Mouse (Mus musculus) neural tube, embryonic 11.5 days (tissue): ENCODE results near the gene Prdm8. TPM values are rescaled to one million over a fixed set of nuclear protein-coding genes. Genes with fewer than 3 reads are reported as not detected.
A peak's percentile ranks its signal among the peaks of the same experiment; 100 is the strongest.

Source experiments
- ATAC-seq: fragments of 200-750 bp; cut with Nextera tagmentation; 2 replicates; pipeline ENCODE4 v1.8.0; 2017; ENCODE audit warnings: moderate number of reproducible peaks, mild to moderate bottlenecking, moderate TSS enrichment, moderate library complexity; ENCODE audit not compliant: insufficient read depth, low FRiP score, low TSS enrichment
- DNase-seq: peaks from one replicate; pipeline ENCODE4 v3.0.0-alpha.2; 2015; ENCODE audit warnings: low spot score
- H3K27ac ChIP-seq: fragments of 300-500 bp; sonication (generic); 2 replicates; pipeline ENCODE4 v1.5.1; 2014; ENCODE audit warnings: low read depth, mild to moderate bottlenecking, low read length
- H3K27me3 ChIP-seq: fragments of 300-500 bp; sonication (generic); 2 replicates; pipeline ENCODE4 v1.6.1; 2014; ENCODE audit warnings: mild to moderate bottlenecking, low read length, mixed read lengths; ENCODE audit not compliant: control insufficient read depth, insufficient read depth
- H3K36me3 ChIP-seq: fragments of 300-500 bp; sonication (generic); 2 replicates; pipeline ENCODE4 v1.6.1; 2014; ENCODE audit warnings: mild to moderate bottlenecking, low read length, moderate library complexity, mixed read lengths; ENCODE audit not compliant: control insufficient read depth, insufficient read depth
- H3K4me1 ChIP-seq: fragments of 300-500 bp; sonication (generic); 2 replicates; pipeline ENCODE4 v1.6.1; 2014; ENCODE audit warnings: low read length, mixed read lengths; ENCODE audit not compliant: control insufficient read depth, insufficient read depth
- H3K4me2 ChIP-seq: fragments of 300-500 bp; sonication (generic); 2 replicates; pipeline ENCODE4 v1.6.1; 2014; ENCODE audit warnings: low read depth, mild to moderate bottlenecking, moderate library complexity
- H3K4me3 ChIP-seq: fragments of 300-500 bp; sonication (generic); 2 replicates; pipeline ENCODE4 v1.5.1; 2014; ENCODE audit warnings: low read depth, low read length
- H3K9ac ChIP-seq: fragments of 300-500 bp; sonication (generic); 2 replicates; pipeline ENCODE4 v1.6.1; 2014; ENCODE audit warnings: mild to moderate bottlenecking, low read length
- H3K9me3 ChIP-seq: fragments of 300-500 bp; sonication (generic); 2 replicates; pipeline ENCODE4 v1.6.1; 2016; ENCODE audit warnings: low read length; ENCODE audit not compliant: control insufficient read depth
- WGBS: fragments of 180-500 bp; shearing (Covaris S2); extraction: QIAGEN DNeasy Blood & Tissue Kit; methylation state at CpG from one replicate; pipeline ENCODE4 v1.1.7; 2014; 5-methylcytosine and 5-hydroxymethylcytosine counted together
- polyA plus RNA-seq: library from polyadenylated mRNA; unstranded; fragments of >200 nt; fragmentation: Nextera tagmentation; extraction: Ambion mirVana; gene quantifications from 2 replicates; pipeline ENCODE4 v1.2.1, GENCODE M21; 2014

Gene Prdm8
- polyA plus RNA-seq, 1 experiment from 2014 or later, result 5.9 TPM

DNA sequence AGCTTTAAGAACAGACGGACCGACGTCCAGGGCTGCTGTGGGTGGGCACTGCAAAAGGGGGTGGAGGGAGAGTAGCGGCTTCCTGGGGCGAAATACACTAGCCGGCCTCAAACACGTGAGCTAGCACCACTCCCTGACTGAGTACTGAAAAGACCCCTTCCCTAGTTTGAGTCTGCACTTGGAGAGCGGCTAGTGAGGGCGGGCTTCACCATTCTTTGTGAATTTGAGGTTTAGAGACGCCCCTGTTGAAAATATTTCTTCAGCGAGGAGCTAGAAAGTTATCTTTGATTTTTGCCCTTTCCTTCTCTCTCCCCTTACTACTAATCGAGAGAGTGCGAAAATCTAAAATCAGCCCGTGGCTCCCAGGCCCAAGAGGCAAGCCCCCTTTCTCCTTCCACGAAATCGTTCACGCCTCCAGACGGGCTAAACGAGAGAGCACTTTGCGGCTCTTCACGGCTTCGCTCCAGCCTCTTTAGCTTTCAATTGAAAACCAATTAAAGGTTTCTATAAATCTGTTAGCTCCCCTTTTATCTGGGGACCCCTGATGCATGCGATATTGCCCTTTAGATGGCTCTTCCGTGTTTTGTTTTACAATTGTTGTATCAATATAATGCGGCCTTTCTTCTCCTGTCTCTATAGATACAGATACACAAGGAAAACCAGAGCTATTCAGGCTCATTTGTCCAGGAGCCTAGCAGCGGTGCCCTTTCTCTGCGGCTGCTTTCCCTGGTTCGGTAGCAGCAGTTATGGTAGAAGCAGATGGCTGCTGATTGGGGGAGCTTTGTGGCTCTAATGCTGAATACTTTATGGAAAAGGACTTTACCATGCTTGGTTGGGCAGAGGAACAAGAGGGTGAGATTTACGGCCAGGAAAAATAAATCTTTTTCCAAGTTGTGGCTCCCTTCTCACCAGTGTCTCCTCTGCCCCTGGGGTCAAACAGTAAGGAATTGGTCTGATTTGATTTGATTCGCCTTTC, 2.7 kb downstream of the Prdm8 start:
- H3K27me3 ChIP-seq, result peaks cover 56% of the 10 kb centered on the region
- WGBS, result under 1% methylated on average over 30 of the region's 30 CpGs
- no peaks in the 10 kb centered on the region for H3K36me3 ChIP-seq
- peak overlapping the region; percentile 63 for H3K27ac ChIP-seq
- H3K4me2 ChIP-seq, result peak overlapping the region; percentile 66
- DNase-seq, result peak; percentile 76
- peak; percentile 66 for ATAC-seq
- 0 out of 2 replicates have a peak overlapping the region, but pooled peaks have one; percentile 9 for H3K4me3 ChIP-seq
- peaks cover 28% of the 10 kb centered on the region for H3K4me1 ChIP-seq
- no peaks in the 10 kb centered on the region for H3K9me3 ChIP-seq
- no peak overlapping the region for H3K9ac ChIP-seq

DNA sequence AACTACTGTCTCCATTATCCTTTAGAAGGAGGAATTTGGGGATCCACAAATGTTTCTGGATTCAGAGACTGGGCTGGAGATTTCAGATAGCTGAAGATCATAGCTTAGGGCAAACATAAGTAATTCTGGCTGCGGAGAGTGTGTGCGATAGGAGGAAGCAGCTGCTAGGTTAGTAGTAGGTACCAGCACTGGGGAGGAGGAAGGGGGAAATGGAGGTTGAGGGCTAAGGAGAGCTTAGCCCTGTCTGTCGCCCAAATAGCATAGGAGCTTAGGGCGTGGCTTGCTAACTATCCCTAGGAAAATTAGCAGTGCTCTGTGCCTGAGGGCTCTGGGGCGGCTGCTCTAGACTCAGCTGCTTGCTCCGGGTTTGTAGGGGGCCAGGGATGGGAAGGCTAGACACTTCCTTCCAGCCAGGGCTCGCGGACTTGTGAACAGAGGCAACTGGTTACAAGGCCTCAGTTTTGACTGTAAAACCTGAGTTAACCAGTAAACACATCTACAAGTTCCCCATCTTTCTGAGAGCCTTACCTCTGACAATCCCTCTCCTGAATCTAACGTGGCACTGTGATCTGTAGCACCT, 4.7 kb downstream of the Prdm8 start:
- peaks cover 25% of the 10 kb centered on the region for H3K4me1 ChIP-seq

GRCm38 (mm10) chr5:98172502-98173181, 5.6 kb downstream of the Prdm8 start:
- Histone ChIP-seq H3K4me2 (no peak overlapping the region), H3K27me3 (peaks cover 40% of the 10 kb centered on the region), H3K9ac (no peak overlapping the region), H3K4me1 (peaks cover 21% of the 10 kb centered on the region; the same call in 1 of the 2 replicates), H3K4me3 (no peak overlapping the region), H3K36me3 (no peaks in the 10 kb centered on the region), H3K9me3 (no peaks in the 10 kb centered on the region), H3K27ac (no peak overlapping the region)
- DNase-seq, result peak; percentile 22
- 5% methylated on average over 15 of the region's 15 CpGs for WGBS
- no peak for ATAC-seq

More for the DNA sequence above, 4.7 kb downstream of the Prdm8 start:
- ATAC-seq, result no peak
- 6% methylated on average over 9 of the region's 9 CpGs for WGBS
- H3K4me3 ChIP-seq, result no peak overlapping the region
- H3K36me3 ChIP-seq, result no peaks in the 10 kb centered on the region
- no peak overlapping the region for H3K9ac ChIP-seq
- H3K27me3 ChIP-seq, result peaks cover 43% of the 10 kb centered on the region
- H3K9me3 ChIP-seq, result no peaks in the 10 kb centered on the region
- DNase-seq, result no peak
- H3K4me2 ChIP-seq, result no peak overlapping the region
- no peak overlapping the region for H3K27ac ChIP-seq

DNA sequence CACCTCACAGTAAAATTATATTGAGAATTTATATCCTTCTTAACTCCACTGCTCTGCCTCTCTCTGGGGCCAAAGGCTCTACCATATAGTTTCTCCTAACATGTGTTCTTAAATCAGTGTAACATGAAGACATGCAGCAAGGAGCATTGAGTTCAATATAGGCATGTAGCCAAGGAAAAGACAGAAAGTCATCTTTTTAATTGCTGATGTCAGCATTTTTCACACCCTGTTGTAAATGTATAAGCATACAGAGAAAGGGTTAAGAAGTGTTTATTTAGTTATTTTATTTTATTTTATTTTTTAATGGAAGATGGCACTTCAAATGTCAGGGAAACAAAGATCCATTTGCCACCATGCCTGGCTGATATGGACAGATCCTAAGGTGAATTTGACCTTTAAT, 6.7 kb downstream of the Prdm8 start:
- no peak overlapping the region for H3K4me3 ChIP-seq

DNA sequence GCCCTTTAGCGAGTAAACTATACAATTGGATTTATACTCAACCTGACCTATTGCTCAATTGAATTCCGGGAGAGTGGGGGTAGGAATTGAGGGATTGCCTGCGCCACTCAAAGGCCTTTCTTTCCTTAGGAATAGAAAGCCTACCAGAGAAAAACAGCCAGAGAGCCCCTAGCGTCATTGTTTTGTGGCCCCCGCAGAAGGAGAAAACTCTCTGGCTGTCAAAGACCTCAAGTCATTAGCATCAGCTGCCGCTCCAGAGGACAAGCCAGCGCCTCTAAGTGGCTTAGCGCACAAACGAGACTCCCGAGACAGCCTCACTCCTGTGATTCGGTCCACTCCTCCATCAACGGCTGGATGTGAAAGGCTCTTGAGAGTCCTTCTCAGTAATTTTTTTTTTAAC, 12.6 kb downstream of the Prdm8 start:
- no peaks in the 10 kb centered on the region for H3K9me3 ChIP-seq
- no peaks in the 10 kb centered on the region for H3K36me3 ChIP-seq
- peak overlapping the region; percentile 91 for H3K4me2 ChIP-seq
- no peak overlapping the region for H3K9ac ChIP-seq
- H3K4me1 ChIP-seq, result no peaks in the 10 kb centered on the region
- WGBS, result under 1% methylated on average over 12 of the region's 12 CpGs
- no peak for ATAC-seq
- peak; percentile 64 for DNase-seq
- H3K27ac ChIP-seq, result no peak overlapping the region
- H3K27me3 ChIP-seq, result peaks cover 42% of the 10 kb centered on the region
- peak overlapping the region; percentile 57; the same call in 1 of the 2 replicates for H3K4me3 ChIP-seq

More for the DNA sequence above, 6.7 kb downstream of the Prdm8 start:
- no peaks in the 10 kb centered on the region for H3K36me3 ChIP-seq
- DNase-seq (no peak), ATAC-seq (no peak)
- H3K27me3 ChIP-seq, result peaks cover 41% of the 10 kb centered on the region
- no peak overlapping the region for H3K9ac ChIP-seq
- no peak overlapping the region for H3K27ac ChIP-seq
- no peaks in the 10 kb centered on the region for H3K9me3 ChIP-seq
- peaks cover 17% of the 10 kb centered on the region; the same call in 1 of the 2 replicates for H3K4me1 ChIP-seq
- no peak overlapping the region for H3K4me2 ChIP-seq

GRCm38 (mm10) chr5:98180461-98180887, 13.5 kb downstream of the Prdm8 start:
- H3K9me3 ChIP-seq, result no peaks in the 10 kb centered on the region
- peak overlapping the region; percentile 47 for H3K9ac ChIP-seq
- H3K27ac ChIP-seq, result peak overlapping the region; percentile 24; the same call in 1 of the 2 replicates
- H3K27me3 ChIP-seq, result peaks cover 45% of the 10 kb centered on the region
- ATAC-seq (peak; percentile 54), DNase-seq (peak; percentile 83)
- H3K4me3 ChIP-seq, result peak overlapping the region; percentile 57
- H3K4me1 ChIP-seq, result no peaks in the 10 kb centered on the region
- WGBS, result 0% methylated on average over 19 of the region's 19 CpGs
- peak overlapping the region; percentile 91 for H3K4me2 ChIP-seq
- no peaks in the 10 kb centered on the region for H3K36me3 ChIP-seq

- DNase-seq, result peak; percentile 71
- peak overlapping the region; percentile 47 for H3K9ac ChIP-seq
- WGBS, result under 1% methylated on average over 27 of the region's 27 CpGs
- peak overlapping the region; percentile 75 for H3K27ac ChIP-seq
- H3K4me1 ChIP-seq, result no peaks in the 10 kb centered on the region
- H3K27me3 ChIP-seq, result peaks cover 50% of the 10 kb centered on the region
- peak overlapping the region; percentile 91 for H3K4me2 ChIP-seq
- H3K36me3 ChIP-seq, result no peaks in the 10 kb centered on the region
- H3K4me3 ChIP-seq, result peak overlapping the region; percentile 57
- H3K9me3 ChIP-seq, result no peaks in the 10 kb centered on the region
- ATAC-seq, result peak; percentile 17
Measured at GRCm38 (mm10) chr5:98180888-98181635, 14.1 kb downstream of the Prdm8 start.
